Mouse (Mus musculus): Measurements from ENCODE around the gene Ap2a2. TPM values are rescaled to one million over a fixed set of nuclear protein-coding genes. Genes with fewer than 3 reads are reported as not detected.

Ap2a2 gene
- total and polyA plus RNA-seq, 2 experiments from 2014 or later: 112 to 187 TPM

DNA sequence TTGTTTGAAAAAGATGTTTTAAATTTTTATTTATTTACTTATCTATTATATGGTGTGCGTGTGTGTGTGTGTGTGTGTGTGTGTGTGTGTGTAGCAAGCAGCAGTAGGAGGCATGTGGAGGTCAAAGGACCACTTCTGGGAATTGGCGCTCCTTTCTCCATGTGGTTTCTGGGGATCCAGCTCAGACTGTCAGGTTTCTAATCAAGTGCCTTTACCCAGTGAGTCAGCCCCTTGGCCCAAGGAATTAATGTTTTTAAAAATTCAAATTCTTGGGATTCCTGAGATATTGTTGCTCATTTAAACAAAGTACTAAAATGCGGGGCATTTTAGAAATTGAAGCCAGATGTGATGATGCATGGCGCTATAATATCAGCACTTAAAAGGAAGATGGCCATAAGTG, 20.3 kb upstream of the Ap2a2 start:
- ATAC-seq (no peak), DNase-seq (no peak)
- Histone ChIP-seq H3K9me3 (ENCODE audit: low read length) (no peaks in the 10 kb centered on the region), H3K4me2 (ENCODE audit: low read depth) (no peak overlapping the region), H3K27ac (ENCODE audit: low read depth, low read length) (no peak overlapping the region), H3K36me3 (ENCODE audit: insufficient read depth) (no peaks in the 10 kb centered on the region), H3K27me3 (ENCODE audit: insufficient read depth, low read length) (no peaks in the 10 kb centered on the region), H3K4me1 (ENCODE audit: insufficient read depth) (peaks cover 11% of the 10 kb centered on the region; the same call in 1 of the 2 replicates), H3K4me3 (ENCODE audit: low read depth, low read length) (no peak overlapping the region), H3K9ac (no peak overlapping the region)
- WGBS: 89% methylated on average over 4 of the region's 4 CpGs
- no peak for TF ChIP-seq CTCF (IDR thresholded peaks at IDR 0.05; ENCODE audit: low read depth)

DNA sequence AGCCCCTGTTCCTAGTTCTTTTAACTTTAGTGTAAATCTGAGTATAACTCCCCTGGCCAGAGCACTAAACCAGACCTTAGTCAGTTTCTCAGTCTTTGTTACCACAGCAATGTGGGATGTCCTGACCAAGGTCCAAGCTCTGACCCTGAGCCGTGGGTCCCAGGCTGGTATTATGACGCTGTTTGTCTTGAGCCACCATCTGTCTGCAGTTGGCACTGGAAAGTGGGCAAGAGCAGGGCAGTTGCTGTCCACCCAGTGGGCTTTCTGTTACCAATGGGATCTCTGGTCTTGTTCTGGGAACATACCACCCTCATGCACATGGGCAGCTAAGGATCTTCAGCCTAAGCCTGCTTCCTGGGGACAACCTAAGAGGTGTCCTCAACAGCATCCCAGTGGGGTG, 19.4 kb upstream of the Ap2a2 start:
- no peaks in the 10 kb centered on the region for H3K27me3 ChIP-seq (ENCODE audit: insufficient read depth, low read length)
- 86% methylated on average over 2 of the region's 2 CpGs for WGBS
- DNase-seq: no peak
- H3K4me3 ChIP-seq (ENCODE audit: low read depth, low read length): no peak overlapping the region
- H3K36me3 ChIP-seq (ENCODE audit: insufficient read depth): no peaks in the 10 kb centered on the region
- no peak overlapping the region for H3K9ac ChIP-seq
- no peak overlapping the region for H3K4me2 ChIP-seq (ENCODE audit: low read depth)
- no peak overlapping the region for H3K27ac ChIP-seq (ENCODE audit: low read depth, low read length)
- H3K9me3 ChIP-seq (ENCODE audit: low read length): no peaks in the 10 kb centered on the region
- no peak for TF ChIP-seq CTCF (IDR thresholded peaks at IDR 0.05; ENCODE audit: low read depth)
- ATAC-seq: no peak
- peaks cover 11% of the 10 kb centered on the region; the same call in 1 of the 2 replicates for H3K4me1 ChIP-seq (ENCODE audit: insufficient read depth)

DNA sequence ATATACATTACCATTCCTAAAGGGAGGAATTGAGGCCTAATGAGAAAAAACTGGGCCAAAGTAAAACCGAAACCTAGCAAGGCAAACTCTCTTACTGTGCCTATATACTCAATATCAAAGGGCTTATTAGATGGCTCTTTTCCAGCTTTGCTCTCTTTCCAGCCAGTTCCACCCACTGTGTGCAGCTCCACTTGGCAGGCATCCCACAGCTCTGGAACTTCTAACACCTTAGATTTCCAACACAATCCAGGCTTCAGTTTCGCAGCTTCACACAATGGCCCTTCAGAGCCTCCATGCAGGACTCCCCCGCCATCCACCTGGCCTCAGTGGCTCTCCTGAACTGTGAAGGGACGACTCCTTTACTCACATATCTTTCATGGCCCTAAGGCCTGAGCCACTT, 17.3 kb upstream of the Ap2a2 start:
- H3K27me3 ChIP-seq (ENCODE audit: insufficient read depth, low read length): no peaks in the 10 kb centered on the region
- no peak for TF ChIP-seq CTCF (IDR thresholded peaks at IDR 0.05; ENCODE audit: low read depth)
- ATAC-seq (no peak), DNase-seq (no peak)
- H3K27ac ChIP-seq (ENCODE audit: low read depth, low read length): no peak overlapping the region
- no peak overlapping the region for H3K4me3 ChIP-seq (ENCODE audit: low read depth, low read length)
- no peak overlapping the region for H3K9ac ChIP-seq
- 0 out of 2 replicates have a peak, but pooled peaks cover 5% of the 10 kb centered on the region for H3K4me1 ChIP-seq (ENCODE audit: insufficient read depth)
- no peaks in the 10 kb centered on the region for H3K36me3 ChIP-seq (ENCODE audit: insufficient read depth)
- no peak overlapping the region for H3K4me2 ChIP-seq (ENCODE audit: low read depth)
- WGBS: 48% methylated on average over 4 of the region's 4 CpGs
- H3K9me3 ChIP-seq (ENCODE audit: low read length): no peaks in the 10 kb centered on the region

DNA sequence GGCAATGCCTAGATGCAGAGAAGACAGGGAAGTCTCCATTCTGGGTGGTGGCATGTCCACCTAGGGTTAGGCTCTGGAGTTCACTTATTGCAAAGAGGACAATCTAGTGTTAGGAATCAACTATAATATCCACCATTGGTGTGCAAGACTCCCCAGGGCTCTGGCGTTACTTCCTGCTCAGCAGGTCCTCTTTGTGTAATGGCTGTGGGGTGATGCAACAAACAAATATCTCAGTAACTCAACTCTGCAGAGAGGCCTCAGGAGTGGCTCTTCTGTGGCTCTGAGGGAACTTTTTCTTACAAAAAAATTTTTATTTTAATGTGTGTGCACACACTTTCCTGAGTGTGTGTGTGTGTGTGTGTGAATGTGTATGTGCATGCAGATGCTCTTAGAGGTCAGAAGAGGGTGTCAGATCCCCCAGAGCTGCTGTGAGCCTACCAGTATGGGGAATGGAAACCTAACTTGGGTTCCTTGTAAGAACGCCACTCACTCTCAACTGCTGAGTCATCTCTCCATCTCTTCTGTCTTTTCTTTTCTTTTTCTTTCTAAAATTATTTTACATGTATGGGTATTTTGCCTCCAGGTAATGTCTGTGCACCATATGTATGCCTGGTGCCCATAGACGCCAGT, 12.4 kb upstream of the Ap2a2 start:
- Histone ChIP-seq H3K27me3 (ENCODE audit: insufficient read depth, low read length) (no peaks in the 10 kb centered on the region), H3K9ac (no peak overlapping the region), H3K4me2 (ENCODE audit: low read depth) (no peak overlapping the region), H3K36me3 (ENCODE audit: insufficient read depth) (no peaks in the 10 kb centered on the region), H3K4me1 (ENCODE audit: insufficient read depth) (no peaks in the 10 kb centered on the region), H3K4me3 (ENCODE audit: low read depth, low read length) (no peak overlapping the region), H3K9me3 (ENCODE audit: low read length) (no peaks in the 10 kb centered on the region), H3K27ac (ENCODE audit: low read depth, low read length) (no peak overlapping the region)
- no peak for TF ChIP-seq CTCF (IDR thresholded peaks at IDR 0.05; ENCODE audit: low read depth)
- ATAC-seq (no peak), DNase-seq (no peak)
- WGBS: 92% methylated on average over 3 of the region's 3 CpGs

DNA sequence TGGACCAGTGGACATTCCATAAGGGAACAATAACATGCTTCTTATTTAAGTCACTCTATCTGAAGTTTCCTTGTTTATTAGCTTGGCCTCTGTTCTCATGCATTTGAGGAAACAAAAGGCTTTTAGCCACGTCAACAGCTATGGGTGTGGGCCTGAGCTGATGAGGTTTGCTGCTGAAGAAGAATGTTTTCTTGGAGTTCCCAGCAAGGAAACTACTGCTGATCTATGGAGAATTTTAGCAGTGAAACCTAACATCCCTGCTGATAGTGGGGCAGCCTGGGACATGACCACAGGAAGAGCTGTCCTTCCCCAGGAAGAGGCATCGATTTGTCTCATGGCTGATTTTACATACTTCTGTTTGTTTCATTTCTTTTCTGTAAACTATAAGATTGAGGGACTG, 11.5 kb upstream of the Ap2a2 start:
- Histone ChIP-seq H3K27ac (ENCODE audit: low read depth, low read length) (no peak overlapping the region), H3K4me1 (ENCODE audit: insufficient read depth) (no peaks in the 10 kb centered on the region), H3K27me3 (ENCODE audit: insufficient read depth, low read length) (no peaks in the 10 kb centered on the region), H3K36me3 (ENCODE audit: insufficient read depth) (no peaks in the 10 kb centered on the region), H3K9ac (no peak overlapping the region), H3K4me3 (ENCODE audit: low read depth, low read length) (no peak overlapping the region), H3K4me2 (ENCODE audit: low read depth) (no peak overlapping the region), H3K9me3 (ENCODE audit: low read length) (no peaks in the 10 kb centered on the region)
- WGBS: 81% methylated on average over 2 of the region's 2 CpGs
- DNase-seq (no peak), ATAC-seq (no peak)
- no peak for TF ChIP-seq CTCF (IDR thresholded peaks at IDR 0.05; ENCODE audit: low read depth)

DNA sequence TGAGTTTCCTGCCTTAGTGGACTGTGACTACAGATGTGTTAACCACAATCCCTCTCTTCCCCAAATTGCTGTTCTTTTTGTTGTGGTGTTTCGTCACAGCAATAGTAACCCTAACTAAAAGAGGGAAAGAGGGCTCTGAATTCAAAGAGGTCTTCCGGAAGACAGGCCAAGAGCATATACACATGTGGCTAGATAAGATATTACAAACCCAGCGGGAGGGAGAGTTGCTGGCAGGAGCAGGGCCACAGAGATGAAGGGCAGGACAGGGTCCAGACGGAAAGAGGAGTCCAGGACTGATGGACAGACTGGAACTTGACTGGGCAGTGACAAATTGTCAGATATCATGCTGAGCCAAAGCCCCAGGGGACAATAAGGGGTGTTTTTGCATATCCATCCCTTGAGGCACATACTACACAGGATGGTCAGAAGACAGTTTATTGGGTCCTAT, 3.6 kb upstream of the Ap2a2 start:
- 71% methylated on average over 4 of the region's 4 CpGs for WGBS
- Histone ChIP-seq H3K9ac (no peak overlapping the region), H3K27ac (ENCODE audit: low read depth, low read length) (no peak overlapping the region), H3K4me3 (ENCODE audit: low read depth, low read length) (no peak overlapping the region), H3K4me2 (ENCODE audit: low read depth) (no peak overlapping the region), H3K9me3 (ENCODE audit: low read length) (no peaks in the 10 kb centered on the region), H3K36me3 (ENCODE audit: insufficient read depth) (no peaks in the 10 kb centered on the region), H3K4me1 (ENCODE audit: insufficient read depth) (peaks cover 3% of the 10 kb centered on the region; the same call in 1 of the 2 replicates), H3K27me3 (ENCODE audit: insufficient read depth, low read length) (no peaks in the 10 kb centered on the region)
- ATAC-seq (no peak), DNase-seq (no peak)
- no peak for TF ChIP-seq CTCF (IDR thresholded peaks at IDR 0.05; ENCODE audit: low read depth)

DNA sequence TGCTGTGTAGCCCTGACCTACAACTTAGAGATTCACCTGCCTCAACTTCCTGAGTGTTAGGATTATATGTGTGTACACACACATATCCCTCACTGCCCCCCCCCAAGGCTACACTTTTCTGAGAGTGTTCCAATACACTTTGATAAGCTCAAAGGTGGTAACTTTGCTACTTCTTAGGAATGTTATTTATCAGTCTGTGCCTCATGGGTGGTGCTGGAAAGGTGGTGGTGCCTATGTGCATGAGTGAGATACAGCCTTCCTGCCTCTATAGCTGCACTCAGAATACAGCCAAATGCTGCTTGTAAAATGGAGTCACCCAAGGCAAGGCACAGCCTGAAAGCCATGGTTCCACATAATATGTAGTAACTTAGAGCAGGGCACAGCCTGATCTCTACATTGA, 3.0 kb upstream of the Ap2a2 start:
- H3K27ac ChIP-seq (ENCODE audit: low read depth, low read length): no peak overlapping the region
- H3K4me2 ChIP-seq (ENCODE audit: low read depth): no peak overlapping the region
- no peaks in the 10 kb centered on the region for H3K9me3 ChIP-seq (ENCODE audit: low read length)
- ATAC-seq (no peak), DNase-seq (no peak)
- H3K9ac ChIP-seq: no peak overlapping the region
- no peaks in the 10 kb centered on the region for H3K27me3 ChIP-seq (ENCODE audit: insufficient read depth, low read length)
- no peaks in the 10 kb centered on the region for H3K36me3 ChIP-seq (ENCODE audit: insufficient read depth)
- H3K4me1 ChIP-seq (ENCODE audit: insufficient read depth): peaks cover 5% of the 10 kb centered on the region
- no peak for TF ChIP-seq CTCF (IDR thresholded peaks at IDR 0.05; ENCODE audit: low read depth)
- no peak overlapping the region for H3K4me3 ChIP-seq (ENCODE audit: low read depth, low read length)

Measured in forebrain, postnatal 0 days (tissue).